Mouse (Mus musculus): ENCODE measurements around the gene Pnpla8.

GRCm38 (mm10) chr12:44355116-44355515 is 133.9 kb downstream of the Pnpla8 start:
- no peak for TF ChIP-seq POLR2A (IDR thresholded peaks at IDR 0.05; ENCODE audit: low read depth, low read length)
- no peak for TF ChIP-seq CTCF (IDR thresholded peaks at IDR 0.05; ENCODE audit: borderline replicate concordance, insufficient read depth, low read length)
